Mouse (Mus musculus) left cerebral cortex, postnatal 14 days (tissue): Measurements from ENCODE around the gene Rpl23. TPM values are rescaled to one million over a fixed set of nuclear protein-coding genes. Genes with fewer than 3 reads are reported as not detected.
A peak's percentile ranks its signal among the peaks of the same experiment; 100 is the strongest.

Experiments used
- DNase-seq, 2 experiments: peaks; one replicate each; pipeline ENCODE4 v3.0.0; 2021 to 2022; ENCODE audit warnings: low spot score in 2 of 2, mixed read lengths in 1 of 2
- intact Hi-C: fragments of 180-260 bp; cut with DNase I; formaldehyde crosslinking; loops from one replicate; pipeline ENCODE4 v1.15.1; 2025
- total RNA-seq, 2 experiments: library from RNA; stranded (reverse); gene quantifications; 2 replicates each; pipeline ENCODE4 v1.2.3; 2021

Gene Rpl23
- total RNA-seq, 2 experiments from 2014 or later, result 342 to 343 TPM

GRCm38 (mm10) chr11:97777129-97777529 lies 5.1 kb downstream of the Rpl23 start:
- DNase-seq, result no peak
- intact Hi-C loops, result no loop called here

- intact Hi-C loops, result no loop called here
- no peak for DNase-seq
These were observed 5.6 kb downstream of the Rpl23 start for GRCm38 (mm10) chr11:97776497-97777128.

GRCm38 (mm10) chr11:97775808-97776496 lies 6.3 kb downstream of the Rpl23 start, which contains the start of gene 1700001P01Rik:
Gene 1700001P01Rik, minus strand, starts transcription at chr11:97775918.
- intact Hi-C loops, result no loop called here
- no peak for DNase-seq

GRCm38 (mm10) chr11:97775186-97775585 lies 7.1 kb downstream of the Rpl23 start:
- no peak for DNase-seq
- intact Hi-C loops, result no loop called here

GRCm38 (mm10) chr11:97771410-97771809 lies 10.8 kb downstream of the Rpl23 start:
- intact Hi-C loops, result no loop called here
- no peak for DNase-seq

- intact Hi-C loops, result no loop called here
- no peak for DNase-seq
These were observed 12.5 kb downstream of the Rpl23 start for GRCm38 (mm10) chr11:97769704-97770103.

- peak; percentile 96 for DNase-seq
These were observed 15.9 kb downstream of the Rpl23 start, which contains the start of gene Cwc25 for GRCm38 (mm10) chr11:97766154-97766881. Gene Cwc25, minus strand, starts transcription at chr11:97766556.

GRCm38 (mm10) chr11:97761638-97762037 lies 20.6 kb downstream of the Rpl23 start:
- intact Hi-C loops, result no loop called here
- DNase-seq, result no peak

More at GRCm38 (mm10) chr11:97766154-97766881, 15.9 kb downstream of the Rpl23 start, which contains the start of gene Cwc25:
- intact Hi-C loops, result no loop called here

GRCm38 (mm10) chr11:97758942-97759341 lies 23.3 kb downstream of the Rpl23 start:
- no peak for DNase-seq
- intact Hi-C loops, result no loop called here

GRCm38 (mm10) chr11:97758125-97758524 lies 24.1 kb downstream of the Rpl23 start:
- no peak for DNase-seq
- intact Hi-C loops, result no loop called here

GRCm38 (mm10) chr11:97753277-97753676 lies 29.0 kb downstream of the Rpl23 start:
- DNase-seq, result no peak
- intact Hi-C loops, result no loop called here

GRCm38 (mm10) chr11:97748496-97748895 lies 33.7 kb downstream of the Rpl23 start:
- intact Hi-C loops, result no loop called here
- DNase-seq, result no peak

GRCm38 (mm10) chr11:97747773-97748172 lies 34.5 kb downstream of the Rpl23 start:
- DNase-seq, result no peak
- intact Hi-C loops, result no loop called here

GRCm38 (mm10) chr11:97745331-97745721 lies 36.9 kb downstream of the Rpl23 start:
- DNase-seq, result no peak
- intact Hi-C loops, result no loop called here

GRCm38 (mm10) chr11:97744718-97745330 lies 37.4 kb downstream of the Rpl23 start:
- peak; percentile 98 to 99 for DNase-seq
- intact Hi-C loops, result loop anchor here (5.0 kb wide), 1 partner anchor 43 kb away; the partner anchor contains the start of genes Pcgf2 and Psmb3

GRCm38 (mm10) chr11:97744063-97744717 lies 38.0 kb downstream of the Rpl23 start, which contains the start of gene Pip4k2b:
Gene Pip4k2b, minus strand, starts transcription at chr11:97744704.
- intact Hi-C loops, result loop anchor here (5.0 kb wide), 1 partner anchor 42 kb away; the partner anchor contains the start of genes Pcgf2 and Psmb3
- peak in 1 of 2 experiments; percentile 54 for DNase-seq

GRCm38 (mm10) chr11:97743423-97743822 lies 38.8 kb downstream of the Rpl23 start:
- DNase-seq, result no peak
- intact Hi-C loops, result loop anchor here (5.0 kb wide), 1 partner anchor 41 kb away; the partner anchor contains the start of genes Pcgf2 and Psmb3

GRCm38 (mm10) chr11:97742591-97742990 lies 39.6 kb downstream of the Rpl23 start:
- intact Hi-C loops, result loop anchor here (5.0 kb wide), 1 partner anchor 40 kb away; the partner anchor contains the start of genes Pcgf2 and Psmb3
- DNase-seq, result no peak

GRCm38 (mm10) chr11:97742157-97742556 lies 40.1 kb downstream of the Rpl23 start:
- intact Hi-C loops, result loop anchor here (5.0 kb wide), 1 partner anchor 40 kb away; the partner anchor contains the start of genes Pcgf2 and Psmb3
- DNase-seq, result no peak
